Mouse (Mus musculus): ENCODE results near the gene Inpp5a. TPM values are rescaled to one million over a fixed set of nuclear protein-coding genes. Genes with fewer than 3 reads are reported as not detected.

Gene Inpp5a
- polyA plus RNA-seq, 1 experiment from 2014 or later: 25.4 TPM

DNA sequence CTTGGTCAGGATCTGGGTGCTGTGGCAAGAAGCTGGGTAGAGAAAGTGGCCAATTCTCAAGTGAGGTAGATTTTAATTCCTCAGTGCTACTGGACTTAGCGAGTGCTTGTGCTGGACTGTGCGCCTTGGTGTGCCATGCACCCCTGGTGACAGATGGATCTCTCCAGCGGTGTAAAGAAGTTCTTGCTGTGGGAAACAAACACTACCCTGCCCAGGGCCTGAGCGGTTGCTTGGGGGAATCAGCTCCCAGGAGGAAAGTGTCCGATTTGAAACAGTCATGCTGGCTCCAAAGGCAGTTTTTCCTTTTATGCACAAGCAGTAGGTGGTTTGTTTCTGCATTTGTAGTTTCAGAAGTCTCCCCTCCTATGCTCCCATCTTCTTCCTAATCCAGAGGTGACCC lies 2.8 kb downstream of the Inpp5a start:
- Histone ChIP-seq H3K36me3 (ENCODE audit: control insufficient read depth, insufficient read depth, low read length) (no peaks in the 10 kb centered on the region), H3K27me3 (ENCODE audit: control insufficient read depth, insufficient read depth, low read length) (no peaks in the 10 kb centered on the region), H3K9ac (ENCODE audit: low read length) (peak overlapping the region; percentile 38; the same call in 1 of the 2 replicates), H3K4me3 (ENCODE audit: low read depth, low read length) (peak overlapping the region; percentile 8; the same call in 1 of the 2 replicates), H3K9me3 (ENCODE audit: control insufficient read depth, low read length) (no peaks in the 10 kb centered on the region), H3K4me1 (replicated peaks; ENCODE audit: control insufficient read depth, insufficient read depth) (peaks cover 22% of the 10 kb centered on the region), H3K27ac (replicated peaks) (peak overlapping the region; percentile 13; the same call in 1 of the 2 replicates), H3K4me2 (replicated peaks; ENCODE audit: low read depth) (peak overlapping the region; percentile 82)
- DNase-seq (ENCODE audit: low spot score) (no peak), ATAC-seq (ENCODE audit: low FRiP score, low TSS enrichment) (no peak)
- TF ChIP-seq EP300 (optimal IDR thresholded peaks at IDR 0.05) (no peak), CTCF (IDR thresholded peaks at IDR 0.05; ENCODE audit: low read depth) (no peak)
- WGBS: 46% methylated on average over 5 of the region's 5 CpGs

DNA sequence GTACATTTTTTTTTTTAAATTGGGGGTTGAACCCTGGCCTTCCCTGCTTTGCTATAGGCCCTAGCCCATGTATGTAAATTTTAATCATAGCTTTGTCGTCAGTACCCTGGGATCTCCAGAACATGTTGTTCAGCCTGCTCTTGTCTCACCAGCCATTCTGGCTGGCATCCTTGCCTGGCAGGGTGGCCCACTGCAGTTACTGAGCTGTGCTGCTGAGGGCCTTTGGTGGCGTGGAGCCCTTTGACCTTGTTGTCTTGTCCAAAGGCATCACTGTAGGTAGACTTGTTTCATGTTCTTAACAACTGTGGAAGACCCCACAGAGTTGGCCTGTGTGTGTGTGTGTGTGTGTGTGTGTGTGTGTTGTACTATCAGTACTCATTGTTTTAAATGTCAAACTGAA lies 3.2 kb downstream of the Inpp5a start:
- Histone ChIP-seq H3K4me2 (replicated peaks; ENCODE audit: low read depth) (peak overlapping the region; percentile 82; the same call in 1 of the 2 replicates), H3K4me1 (replicated peaks; ENCODE audit: control insufficient read depth, insufficient read depth) (peaks cover 22% of the 10 kb centered on the region), H3K9me3 (ENCODE audit: control insufficient read depth, low read length) (no peaks in the 10 kb centered on the region), H3K9ac (ENCODE audit: low read length) (no peak overlapping the region), H3K36me3 (ENCODE audit: control insufficient read depth, insufficient read depth, low read length) (no peaks in the 10 kb centered on the region), H3K27ac (replicated peaks) (peak overlapping the region; percentile 20), H3K27me3 (ENCODE audit: control insufficient read depth, insufficient read depth, low read length) (no peaks in the 10 kb centered on the region), H3K4me3 (ENCODE audit: low read depth, low read length) (peak overlapping the region; percentile 8; the same call in 1 of the 2 replicates)
- 69% methylated on average over 2 of the region's 2 CpGs for WGBS
- ATAC-seq (ENCODE audit: low FRiP score, low TSS enrichment) (no peak), DNase-seq (ENCODE audit: low spot score) (no peak)
- TF ChIP-seq CTCF (IDR thresholded peaks at IDR 0.05; ENCODE audit: low read depth) (no peak), EP300 (optimal IDR thresholded peaks at IDR 0.05) (no peak)

DNA sequence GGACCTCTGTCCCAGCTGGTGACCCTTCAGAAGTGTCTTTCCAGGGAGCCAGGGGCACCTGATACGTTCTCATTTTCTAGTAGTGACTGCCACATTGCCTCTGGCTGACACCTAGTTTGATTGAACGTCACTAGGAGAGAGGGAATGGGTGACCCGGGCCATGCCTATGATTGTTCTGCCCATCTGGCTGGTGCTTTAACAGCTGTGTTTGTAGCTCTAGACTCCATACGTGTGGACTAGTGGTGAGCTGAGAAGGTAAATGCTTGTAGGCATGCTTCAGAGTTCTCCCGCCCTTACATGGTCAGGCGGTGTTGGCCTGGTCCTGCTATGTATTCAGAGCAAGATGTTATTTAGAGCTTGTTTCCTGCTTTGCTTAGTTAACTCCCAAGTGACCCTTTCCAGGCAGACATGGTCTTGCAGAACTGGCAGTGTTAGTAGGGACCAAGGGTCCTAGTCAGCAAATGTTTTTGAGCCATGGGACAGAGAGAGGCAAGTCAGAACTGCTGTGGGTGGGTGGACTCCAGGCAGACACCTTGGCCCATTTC lies 3.9 kb downstream of the Inpp5a start:
- no peak for TF ChIP-seq CTCF (IDR thresholded peaks at IDR 0.05; ENCODE audit: low read depth)
- no peak for TF ChIP-seq EP300 (optimal IDR thresholded peaks at IDR 0.05)
- Histone ChIP-seq H3K4me3 (ENCODE audit: low read depth, low read length) (no peak overlapping the region), H3K27ac (replicated peaks) (peak overlapping the region; percentile 20), H3K4me1 (replicated peaks; ENCODE audit: control insufficient read depth, insufficient read depth) (peaks cover 25% of the 10 kb centered on the region), H3K36me3 (ENCODE audit: control insufficient read depth, insufficient read depth, low read length) (no peaks in the 10 kb centered on the region), H3K9ac (ENCODE audit: low read length) (0 out of 2 replicates have a peak overlapping the region, but pooled peaks have one; percentile 5), H3K27me3 (ENCODE audit: control insufficient read depth, insufficient read depth, low read length) (no peaks in the 10 kb centered on the region), H3K4me2 (replicated peaks; ENCODE audit: low read depth) (peak overlapping the region; percentile 82; the same call in 1 of the 2 replicates), H3K9me3 (ENCODE audit: control insufficient read depth, low read length) (no peaks in the 10 kb centered on the region)
- DNase-seq (ENCODE audit: low spot score) (peak; percentile 48), ATAC-seq (ENCODE audit: low FRiP score, low TSS enrichment) (no peak)
- WGBS: 37% methylated on average over 6 of the region's 6 CpGs

DNA sequence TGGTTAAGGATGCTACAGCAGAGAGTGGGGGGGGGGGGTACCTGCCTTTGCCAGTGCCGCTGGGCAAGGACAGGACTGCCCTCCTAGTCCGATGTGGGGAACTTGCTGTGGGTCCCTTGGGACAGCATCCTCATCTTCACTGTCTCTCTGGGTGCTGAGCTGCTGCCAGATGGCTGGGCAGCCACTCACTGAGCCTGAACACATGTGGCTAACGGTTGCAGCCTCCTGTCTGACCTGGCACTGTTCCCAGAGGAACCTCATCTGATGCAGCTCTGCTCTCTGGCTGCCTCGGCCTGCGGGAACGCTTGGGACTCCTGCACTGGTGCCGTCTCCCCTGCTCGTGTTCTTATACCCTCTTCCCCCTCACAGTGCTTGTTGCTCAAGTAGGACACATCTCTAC lies 8.6 kb downstream of the Inpp5a start:
- ATAC-seq (ENCODE audit: low FRiP score, low TSS enrichment): no peak
- H3K27ac ChIP-seq (replicated peaks): 0 out of 2 replicates have a peak overlapping the region, but pooled peaks have one; percentile 24

DNA sequence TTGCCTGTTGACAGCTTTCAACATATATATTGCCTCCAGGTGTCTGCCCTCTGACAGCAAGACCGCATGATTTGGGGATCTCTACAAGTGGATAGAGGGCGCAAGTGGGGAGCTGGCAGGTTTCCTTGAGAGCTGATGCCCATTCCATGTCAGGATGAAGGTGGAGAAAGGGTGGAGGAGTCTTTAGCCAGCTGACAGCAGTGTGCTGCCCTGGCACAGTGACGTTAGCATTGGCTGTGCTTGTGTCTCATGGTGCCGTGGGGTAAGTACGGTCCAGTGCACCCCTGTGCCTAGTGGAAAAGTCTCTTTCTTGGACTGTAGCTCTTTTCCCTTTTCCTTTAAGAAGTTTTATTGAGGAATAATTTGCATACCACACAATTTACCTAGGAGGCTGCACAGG lies 9.2 kb downstream of the Inpp5a start:
- Histone ChIP-seq H3K4me1 (replicated peaks; ENCODE audit: control insufficient read depth, insufficient read depth) (peaks cover 22% of the 10 kb centered on the region), H3K4me2 (replicated peaks; ENCODE audit: low read depth) (no peak overlapping the region), H3K27ac (replicated peaks) (0 out of 2 replicates have a peak overlapping the region, but pooled peaks have one; percentile 36), H3K27me3 (ENCODE audit: control insufficient read depth, insufficient read depth, low read length) (no peaks in the 10 kb centered on the region), H3K36me3 (ENCODE audit: control insufficient read depth, insufficient read depth, low read length) (no peaks in the 10 kb centered on the region), H3K9ac (ENCODE audit: low read length) (no peak overlapping the region), H3K9me3 (ENCODE audit: control insufficient read depth, low read length) (no peaks in the 10 kb centered on the region), H3K4me3 (ENCODE audit: low read depth, low read length) (no peak overlapping the region)
- no peak for TF ChIP-seq EP300 (optimal IDR thresholded peaks at IDR 0.05)
- no peak for TF ChIP-seq CTCF (IDR thresholded peaks at IDR 0.05; ENCODE audit: low read depth)
- peak; percentile 5; the same call in 1 of the 2 replicates for ATAC-seq (ENCODE audit: low FRiP score, low TSS enrichment)
- DNase-seq (ENCODE audit: low spot score): no peak
- 69% methylated on average over 5 of the region's 5 CpGs for WGBS

More for the DNA sequence above, 8.6 kb downstream of the Inpp5a start:
- 39% methylated on average over 8 of the region's 8 CpGs for WGBS
- TF ChIP-seq EP300 (optimal IDR thresholded peaks at IDR 0.05) (no peak), CTCF (IDR thresholded peaks at IDR 0.05; ENCODE audit: low read depth) (no peak)
- Histone ChIP-seq H3K9ac (ENCODE audit: low read length) (no peak overlapping the region), H3K36me3 (ENCODE audit: control insufficient read depth, insufficient read depth, low read length) (no peaks in the 10 kb centered on the region), H3K27me3 (ENCODE audit: control insufficient read depth, insufficient read depth, low read length) (no peaks in the 10 kb centered on the region), H3K4me3 (ENCODE audit: low read depth, low read length) (no peak overlapping the region), H3K4me2 (replicated peaks; ENCODE audit: low read depth) (no peak overlapping the region), H3K9me3 (ENCODE audit: control insufficient read depth, low read length) (no peaks in the 10 kb centered on the region), H3K4me1 (replicated peaks; ENCODE audit: control insufficient read depth, insufficient read depth) (peaks cover 25% of the 10 kb centered on the region)
- DNase-seq (ENCODE audit: low spot score): no peak

DNA sequence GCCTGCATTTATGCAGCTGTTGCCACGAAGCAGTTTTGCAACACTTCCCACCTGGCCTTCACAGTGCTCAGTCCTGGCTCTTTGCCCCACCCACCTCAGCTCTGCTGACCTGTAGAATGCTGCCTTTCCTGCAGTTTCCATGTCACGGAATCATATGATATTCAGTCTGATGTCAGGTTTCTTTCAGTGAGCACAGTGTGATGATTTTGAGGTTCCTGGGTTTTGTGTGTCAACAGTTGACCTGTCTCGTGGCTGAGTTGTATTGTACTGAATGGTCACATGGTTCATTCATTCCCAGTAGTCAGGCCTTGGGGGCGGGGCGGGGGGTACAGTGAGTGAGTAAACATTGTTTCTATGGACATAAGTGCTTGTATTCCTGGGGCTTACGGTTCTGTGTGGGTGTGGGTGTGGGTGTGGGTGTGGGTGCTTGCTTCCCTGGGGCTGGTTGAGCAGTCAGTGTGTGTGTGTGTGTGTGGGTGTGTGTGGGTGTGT lies 9.7 kb downstream of the Inpp5a start:
- DNase-seq (ENCODE audit: low spot score): peak; percentile 89
- no peaks in the 10 kb centered on the region for H3K27me3 ChIP-seq (ENCODE audit: control insufficient read depth, insufficient read depth, low read length)
- H3K9me3 ChIP-seq (ENCODE audit: control insufficient read depth, low read length): no peaks in the 10 kb centered on the region
- peak; percentile 87 for ATAC-seq (ENCODE audit: low FRiP score, low TSS enrichment)
- peak overlapping the region; percentile 36; the same call in 1 of the 2 replicates for H3K27ac ChIP-seq (replicated peaks)
- 34% methylated on average over 6 of the region's 6 CpGs for WGBS
- TF ChIP-seq EP300 (optimal IDR thresholded peaks at IDR 0.05) (no peak), CTCF (IDR thresholded peaks at IDR 0.05; ENCODE audit: low read depth) (no peak)
- no peak overlapping the region for H3K9ac ChIP-seq (ENCODE audit: low read length)
- H3K4me2 ChIP-seq (replicated peaks; ENCODE audit: low read depth): no peak overlapping the region
- H3K4me1 ChIP-seq (replicated peaks; ENCODE audit: control insufficient read depth, insufficient read depth): peaks cover 22% of the 10 kb centered on the region
- no peaks in the 10 kb centered on the region for H3K36me3 ChIP-seq (ENCODE audit: control insufficient read depth, insufficient read depth, low read length)
- H3K4me3 ChIP-seq (ENCODE audit: low read depth, low read length): no peak overlapping the region
